Mouse (Mus musculus) lung, embryonic 14.5 days (tissue): Measurements from ENCODE around the gene Mras. TPM values are rescaled to one million over a fixed set of nuclear protein-coding genes. Genes with fewer than 3 reads are reported as not detected.

Experiments used
- ATAC-seq: fragments of 200-750 bp; cut with Nextera tagmentation; 2 replicates; pipeline ENCODE4 v1.8.0; 2017; ENCODE audit warnings: mild to moderate bottlenecking, moderate TSS enrichment, moderate library complexity; ENCODE audit not compliant: insufficient read depth
- DNase-seq: peaks from one replicate; pipeline ENCODE4 v3.0.0-alpha.2; 2015
- H3K27ac ChIP-seq: fragments of 300-500 bp; sonication (generic); 2 replicates; pipeline ENCODE4 v1.5.1; 2014; ENCODE audit warnings: low read depth, mild to moderate bottlenecking, moderate library complexity
- H3K27me3 ChIP-seq: fragments of 300-500 bp; sonication (generic); 2 replicates; pipeline ENCODE4 v1.6.1; 2014; ENCODE audit warnings: low read length, control low read depth; ENCODE audit not compliant: insufficient read depth
- H3K36me3 ChIP-seq: fragments of 300-500 bp; sonication (generic); 2 replicates; pipeline ENCODE4 v1.6.1; 2014; ENCODE audit warnings: control low read depth; ENCODE audit not compliant: insufficient read depth
- H3K4me1 ChIP-seq: fragments of 300-500 bp; sonication (generic); 2 replicates; pipeline ENCODE4 v1.6.1; 2014; ENCODE audit warnings: antibody characterized with exemption, control low read depth; ENCODE audit not compliant: insufficient read depth
- H3K4me2 ChIP-seq: fragments of 300-500 bp; sonication (generic); 2 replicates; pipeline ENCODE4 v1.6.1; 2014; ENCODE audit warnings: mild to moderate bottlenecking
- H3K4me3 ChIP-seq: fragments of 300-500 bp; sonication (generic); 2 replicates; pipeline ENCODE4 v1.5.1; 2014; ENCODE audit warnings: low read depth, low read length
- H3K9ac ChIP-seq: fragments of 300-500 bp; sonication (generic); 2 replicates; pipeline ENCODE4 v1.6.1; 2014
- H3K9me3 ChIP-seq: fragments of 300-500 bp; sonication (generic); 2 replicates; pipeline ENCODE4 v1.6.1; 2016; ENCODE audit warnings: low read depth, low read length, control low read depth
- CTCF ChIP-seq: IDR thresholded peaks from 2 replicates; pipeline ENCODE4 v1.5.1; 2016; ENCODE audit warnings: antibody characterized with exemption, low read depth
- whole genome bisulfite sequencing: fragments of 180-500 bp; shearing (Covaris S2); extraction: QIAGEN DNeasy Blood & Tissue Kit; methylation state at CpG from one replicate; pipeline ENCODE4 v1.1.7; 2014; 5-methylcytosine and 5-hydroxymethylcytosine counted together
- polyA plus RNA-seq: library from polyadenylated mRNA; unstranded; fragments of >200 nt; fragmentation: Nextera tagmentation; extraction: Ambion mirVana; gene quantifications from 2 replicates; pipeline ENCODE4 v1.2.1, GENCODE M21; 2014

Mras gene
- polyA plus RNA-seq, 1 experiment from 2014 or later: 12.2 TPM

DNA sequence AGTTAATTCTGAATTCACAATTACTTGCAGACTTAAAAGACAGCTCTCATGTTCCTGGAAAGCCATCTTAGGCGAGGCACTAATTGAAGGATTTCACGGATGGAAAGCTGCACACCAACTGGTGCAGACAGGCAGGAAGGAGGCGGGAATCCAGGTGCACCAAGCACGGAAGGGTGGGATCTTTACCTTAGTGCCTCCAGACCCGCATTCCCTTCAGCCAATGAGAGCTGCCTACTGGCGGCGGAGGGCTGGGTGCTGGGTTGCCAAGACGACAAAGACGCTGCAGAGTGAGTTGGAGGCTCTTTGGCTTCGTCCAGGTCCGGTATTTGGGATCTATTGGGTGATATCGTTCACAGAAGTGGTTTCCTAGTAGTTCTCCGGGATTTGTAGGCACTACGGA lies 14.0 kb upstream of the Mras start, which contains the start of gene Nme9:
Gene Nme9 (plus strand): TSS at position 315 of the 400 bp plus-strand sequence.
- Histone ChIP-seq H3K27ac (no peak within 1 kb of the TSS), H3K4me2 (peak within 1 kb of the TSS; percentile 28; the same call in 1 of the 2 replicates), H3K4me3 (no peak within 1 kb of the TSS), H3K36me3 (no peaks in the 10 kb centered on the region), H3K9ac (no peak within 1 kb of the TSS), H3K4me1 (no peaks in the 10 kb centered on the region), H3K9me3 (no peaks in the 10 kb centered on the region), H3K27me3 (0 out of 2 replicates have a peak, but pooled peaks cover 7% of the 10 kb centered on the region)
- DNase-seq: peak; percentile 42
- no peak for TF ChIP-seq CTCF
- 6% methylated on average over 14 of the region's 14 CpGs for WGBS
- ATAC-seq: peak; percentile 74; the same call in 1 of the 2 replicates

DNA sequence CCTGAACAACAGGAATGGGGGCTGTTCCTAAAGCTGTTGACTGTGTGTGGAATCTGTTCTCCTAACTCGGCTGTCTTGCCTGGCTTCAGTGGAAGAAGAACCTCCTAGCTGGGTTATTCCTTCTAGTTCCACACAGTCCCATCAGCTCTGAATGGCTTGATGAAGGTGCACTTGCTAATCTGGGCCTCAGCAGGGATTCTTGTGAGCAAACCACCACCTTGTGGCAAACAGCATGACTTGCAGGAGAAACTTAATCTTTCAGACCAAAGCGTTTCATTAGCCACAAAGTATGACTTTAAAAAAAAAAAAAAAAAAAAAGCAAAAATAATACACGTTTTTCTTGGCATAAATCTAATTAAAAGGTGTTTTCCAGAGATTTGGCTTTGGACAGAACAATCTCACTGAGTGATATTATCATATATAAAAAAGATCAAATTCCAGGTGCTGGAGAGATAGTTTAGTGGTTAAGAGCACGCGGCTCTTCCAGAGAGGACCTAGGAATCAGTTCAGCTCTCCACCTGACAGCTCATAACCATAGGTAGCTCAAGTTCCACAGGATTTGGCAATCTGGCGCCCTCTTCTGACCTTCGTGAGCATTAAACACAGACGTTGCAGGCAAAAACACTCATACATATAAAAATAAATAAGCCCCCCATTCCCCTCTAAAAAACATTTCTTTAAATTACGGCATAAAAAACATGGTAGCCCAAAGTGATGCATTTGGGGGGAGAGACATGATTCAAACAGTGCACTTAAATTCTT lies 12.9 kb upstream of the Mras start:
- no peak overlapping the region for H3K4me2 ChIP-seq
- peak; percentile 61 for DNase-seq
- no peaks in the 10 kb centered on the region for H3K4me1 ChIP-seq
- no peak overlapping the region for H3K27ac ChIP-seq
- H3K9me3 ChIP-seq: no peaks in the 10 kb centered on the region
- 31% methylated on average over 9 of the region's 9 CpGs for WGBS
- H3K27me3 ChIP-seq: 0 out of 2 replicates have a peak, but pooled peaks cover 7% of the 10 kb centered on the region
- ATAC-seq: no peak
- H3K4me3 ChIP-seq: no peak overlapping the region
- H3K36me3 ChIP-seq: no peaks in the 10 kb centered on the region
- H3K9ac ChIP-seq: no peak overlapping the region
- TF ChIP-seq CTCF: peak; percentile 54

DNA sequence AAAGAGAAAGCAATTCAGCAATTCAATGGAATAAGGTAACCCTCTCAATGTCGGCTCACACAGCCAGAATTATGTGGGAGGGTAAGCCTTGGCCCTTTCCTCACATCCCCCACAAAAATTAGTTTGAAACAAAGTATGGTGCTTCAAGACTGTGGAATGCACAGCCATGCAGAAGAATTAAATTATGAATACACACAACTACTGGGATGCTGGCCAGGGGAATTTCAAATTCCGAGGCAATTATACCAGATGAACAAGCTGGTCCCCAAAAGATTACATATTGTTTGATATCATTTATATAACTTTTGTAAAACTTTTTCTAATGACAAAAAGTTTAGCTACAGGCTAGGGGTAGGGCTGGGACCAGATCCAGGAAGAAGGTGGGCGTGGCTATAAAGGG lies 10.1 kb upstream of the Mras start:
- no peaks in the 10 kb centered on the region for H3K36me3 ChIP-seq
- 0 out of 2 replicates have a peak, but pooled peaks cover 7% of the 10 kb centered on the region for H3K27me3 ChIP-seq
- no peak overlapping the region for H3K9ac ChIP-seq
- H3K4me2 ChIP-seq: no peak overlapping the region
- H3K4me1 ChIP-seq: no peaks in the 10 kb centered on the region
- WGBS: 57% methylated on average over 3 of the region's 3 CpGs
- no peak overlapping the region for H3K27ac ChIP-seq
- no peaks in the 10 kb centered on the region for H3K9me3 ChIP-seq
- no peak overlapping the region for H3K4me3 ChIP-seq
- DNase-seq: peak; percentile 64
- TF ChIP-seq CTCF: no peak
- peak; percentile 27; the same call in 1 of the 2 replicates for ATAC-seq

DNA sequence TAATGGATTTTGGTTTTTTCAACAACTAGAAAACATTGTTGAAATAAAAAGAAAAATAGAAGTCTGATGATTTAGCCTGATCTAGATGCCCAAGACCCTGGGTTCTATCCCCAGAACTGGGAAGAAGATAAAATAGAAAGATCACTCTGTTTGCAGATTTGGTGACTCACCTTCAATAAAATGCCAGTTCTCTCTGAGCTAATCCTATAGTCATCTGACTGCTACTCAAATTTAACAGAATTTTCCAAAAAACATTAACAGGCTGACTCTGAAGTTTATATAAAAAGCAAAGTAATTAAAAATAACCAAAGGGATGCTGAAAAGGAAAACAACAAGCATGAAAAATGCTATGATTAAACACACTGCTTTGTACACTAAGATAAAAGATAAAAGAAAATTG lies 9.1 kb upstream of the Mras start:
- no peaks in the 10 kb centered on the region for H3K27me3 ChIP-seq
- no peak overlapping the region for H3K4me3 ChIP-seq
- H3K27ac ChIP-seq: no peak overlapping the region
- no peaks in the 10 kb centered on the region for H3K4me1 ChIP-seq
- TF ChIP-seq CTCF: no peak
- no peaks in the 10 kb centered on the region for H3K9me3 ChIP-seq
- DNase-seq (no peak), ATAC-seq (no peak)
- no peak overlapping the region for H3K9ac ChIP-seq
- H3K4me2 ChIP-seq: no peak overlapping the region
- H3K36me3 ChIP-seq: no peaks in the 10 kb centered on the region

DNA sequence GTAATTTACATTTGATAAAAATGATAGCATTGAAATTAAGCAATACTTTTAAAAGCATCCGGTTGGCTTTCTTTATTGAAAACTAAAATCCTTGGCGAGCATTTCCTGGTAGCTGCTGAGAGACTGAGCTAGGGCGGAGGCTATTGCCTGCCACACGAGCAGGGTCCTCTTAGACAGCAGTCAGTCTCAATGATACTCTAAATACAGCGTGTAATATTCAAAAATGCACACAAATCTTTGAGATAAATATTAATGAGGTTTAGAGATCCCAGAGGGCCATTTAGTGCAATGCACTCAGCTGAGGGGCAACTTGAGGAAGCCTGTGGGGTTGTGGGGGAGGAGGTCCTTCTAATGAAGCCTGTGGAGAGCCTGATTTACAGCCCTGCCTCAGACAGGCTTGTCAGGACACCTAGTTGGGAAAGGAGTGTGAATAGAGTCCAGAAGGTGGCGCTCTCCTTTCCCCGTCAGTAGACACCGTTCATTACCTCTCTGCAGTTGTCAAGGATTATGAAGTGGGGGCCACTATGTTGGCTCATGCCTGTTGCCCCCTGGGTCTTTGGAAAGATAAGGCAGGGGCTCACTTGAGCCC lies 7.5 kb upstream of the Mras start:
- Histone ChIP-seq H3K9ac (no peak overlapping the region), H3K4me2 (no peak overlapping the region), H3K36me3 (no peaks in the 10 kb centered on the region), H3K4me1 (no peaks in the 10 kb centered on the region), H3K27me3 (no peaks in the 10 kb centered on the region), H3K27ac (no peak overlapping the region), H3K9me3 (no peaks in the 10 kb centered on the region), H3K4me3 (no peak overlapping the region)
- peak; percentile 52 for DNase-seq
- no peak for ATAC-seq
- 31% methylated on average over 8 of the region's 8 CpGs for WGBS
- TF ChIP-seq CTCF: peak; percentile 62

DNA sequence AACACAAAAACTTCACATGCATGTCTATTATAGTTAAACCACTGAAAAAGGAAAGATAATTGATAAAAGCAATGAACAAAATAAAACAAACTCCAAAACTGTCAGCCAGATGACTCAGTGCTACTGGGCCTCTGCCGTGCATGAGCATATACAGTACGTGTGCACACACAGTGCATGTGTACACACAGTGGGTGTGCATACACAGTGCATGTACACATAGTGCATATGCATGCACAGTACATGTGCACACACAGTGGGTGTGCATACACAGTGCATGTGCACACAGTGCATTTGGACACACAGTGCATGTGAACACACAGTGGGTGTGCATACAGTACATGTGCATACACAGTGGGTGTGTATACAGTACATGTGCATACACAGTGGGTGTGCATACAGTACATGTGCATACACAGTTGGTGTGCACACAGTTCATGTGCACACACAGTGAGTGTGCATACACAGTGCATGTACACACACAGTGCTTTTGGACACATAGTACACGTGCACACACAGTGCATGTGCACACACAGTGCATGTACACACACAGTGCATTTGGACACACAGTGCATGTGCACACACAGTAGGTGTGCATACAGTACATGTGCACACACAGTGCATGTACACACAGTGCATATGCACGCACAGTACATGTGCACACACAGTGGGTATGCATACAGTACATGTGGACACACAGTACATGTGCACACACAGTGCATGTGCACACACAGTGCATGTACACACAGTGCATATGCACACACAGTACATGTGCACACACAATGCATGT lies 4.7 kb upstream of the Mras start:
- peak; percentile 29; the same call in 1 of the 2 replicates for ATAC-seq
- Histone ChIP-seq H3K36me3 (no peaks in the 10 kb centered on the region), H3K9me3 (no peaks in the 10 kb centered on the region), H3K9ac (no peak overlapping the region), H3K27ac (no peak overlapping the region), H3K4me3 (no peak overlapping the region), H3K27me3 (peaks cover 18% of the 10 kb centered on the region; the same call in 1 of the 2 replicates), H3K4me2 (no peak overlapping the region), H3K4me1 (0 out of 2 replicates have a peak, but pooled peaks cover 3% of the 10 kb centered on the region)
- TF ChIP-seq CTCF: no peak
- DNase-seq: no peak
- WGBS: 85% methylated on average over 4 of the region's 4 CpGs
